ENCODE assay signal across 8 mouse cellular contexts in the genomic region with DNA sequence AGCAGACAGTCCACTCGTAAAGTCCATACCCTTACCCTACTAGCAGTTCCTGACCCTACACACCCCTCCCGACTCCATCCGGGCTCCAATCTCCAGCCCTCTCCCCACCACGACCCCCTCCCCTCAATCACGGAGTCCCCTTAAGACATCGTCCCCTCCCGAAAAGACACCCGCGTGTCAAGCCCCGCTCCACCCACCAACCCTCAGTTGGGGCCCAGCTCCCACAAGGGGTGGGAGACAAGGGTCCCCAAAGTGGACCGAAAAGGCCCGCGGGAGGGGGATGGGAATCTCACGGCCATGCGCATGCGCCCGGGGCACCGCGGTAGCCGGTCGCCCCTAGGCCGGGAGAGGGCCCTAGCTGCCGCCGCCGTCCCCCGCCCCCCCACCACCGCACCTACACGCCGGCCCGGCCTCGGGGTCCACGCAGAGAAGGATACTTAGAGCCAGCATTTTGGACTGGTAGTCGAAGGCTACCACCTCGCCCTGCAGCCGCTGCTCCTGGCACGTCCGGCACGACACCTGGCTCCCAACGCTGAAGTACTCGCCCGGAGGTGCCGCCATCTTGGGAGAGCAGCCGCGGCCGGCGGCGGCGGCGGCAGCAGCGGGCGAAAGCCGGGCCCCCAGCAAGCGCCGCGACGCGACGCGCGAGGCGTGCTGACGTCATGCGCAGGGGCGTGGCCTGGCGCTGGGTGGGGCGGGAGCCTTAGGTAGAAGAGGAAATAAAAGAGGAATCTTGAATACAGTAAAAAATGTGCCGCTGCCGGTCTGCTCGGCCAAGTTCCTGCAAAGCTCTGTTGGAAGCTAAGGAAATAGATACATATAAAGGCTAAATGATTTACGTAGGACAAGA. TPM values are rescaled to one million over a fixed set of nuclear protein-coding genes. Genes with fewer than 3 reads are reported as not detected.
DNase-seq lines count a peak whose midpoint lies in the region; ATAC-seq and TF ChIP-seq lines count a peak whose summit lies in the region.

A gene (minus strand): TSS at position 651 of the 850 bp plus-strand sequence.

- no peaks in the 10 kb centered on the region for H3K9me3 ChIP-seq in hindbrain, embryonic 10.5 days
- no peaks in the 10 kb centered on the region for H3K9me3 ChIP-seq in lung, postnatal 0 days (ENCODE audit: low read length)

- H3K9ac ChIP-seq in lung, postnatal 0 days (replicated peaks; ENCODE audit: low read depth): peak within 1 kb of the TSS; percentile 87

- H3K36me3 ChIP-seq in hindbrain, embryonic 10.5 days: peaks cover 34% of the 10 kb centered on the region
- no peaks in the 10 kb centered on the region for H3K36me3 ChIP-seq in lung, postnatal 0 days (ENCODE audit: insufficient read depth, low read length)

- peak within 1 kb of the TSS; percentile 97 for H3K4me3 ChIP-seq in hindbrain, embryonic 10.5 days
- peak within 1 kb of the TSS; percentile 84 for H3K4me3 ChIP-seq in lung, postnatal 0 days (ENCODE audit: low read depth, low read length)

- under 1% methylated on average over 70 of the region's 70 CpGs for WGBS in hindbrain, embryonic 10.5 days
- 1% methylated on average over 65 of the region's 70 CpGs for WGBS in lung, postnatal 0 days

- peak; percentile 80 for DNase-seq in MEL-GATA-1-ER (ENCODE audit: extremely low read depth, low read depth)
- peak; percentile 96 for DNase-seq in cerebellum, adult 8-10 months
- peak; percentile 95 for DNase-seq in hindbrain, embryonic 10.5 days (ENCODE audit: low spot score)
- DNase-seq in layer of hippocampus, adult 9-11 months: peak; percentile 92
- DNase-seq in lung, postnatal 0 days (ENCODE audit: low spot score): peak; percentile 94
- peak; percentile 99 for DNase-seq in ovary, postnatal 14 days (ENCODE audit: low spot score)
- peak; percentile 100 for DNase-seq in thymus, postnatal 14 days

- TF ChIP-seq CTCF in lung, postnatal 0 days (IDR thresholded peaks at IDR 0.05): no peak

- peak within 1 kb of the TSS; percentile 84 for H3K4me2 ChIP-seq in lung, postnatal 0 days (replicated peaks; ENCODE audit: low read depth, low read length)

- peaks cover 34% of the 10 kb centered on the region for H3K4me1 ChIP-seq in hindbrain, embryonic 10.5 days (replicated peaks)
- no peaks in the 10 kb centered on the region for H3K4me1 ChIP-seq in lung, postnatal 0 days (ENCODE audit: insufficient read depth, low read depth, low read length)

- H3K27me3 ChIP-seq in hindbrain, embryonic 10.5 days (ENCODE audit: insufficient read depth, poor library complexity, severe bottlenecking): no peaks in the 10 kb centered on the region
- H3K27me3 ChIP-seq in lung, postnatal 0 days (replicated peaks; ENCODE audit: insufficient read depth, low read length): no peaks in the 10 kb centered on the region

- peak within 1 kb of the TSS; percentile 97 for H3K27ac ChIP-seq in hindbrain, embryonic 10.5 days
- H3K27ac ChIP-seq in lung, postnatal 0 days (ENCODE audit: low read length): peak within 1 kb of the TSS; percentile 91

- peak; percentile 77 for ATAC-seq in frontal cortex, adult (ENCODE audit: low TSS enrichment)
- peak; percentile 92 for ATAC-seq in lung, postnatal 0 days

- no peak for TF ChIP-seq EP300 in lung, postnatal 0 days (IDR thresholded peaks at IDR 0.05)

RNA-seq across cellular contexts. Expression of the gene that starts here (rescaled TPM):
- 119 and 148 TPM in 2 replicates for polyA plus RNA-seq in hindbrain, embryonic 10.5 days (2016; fragmentation: Nextera tagmentation; extraction: Ambion mirVana)
- polyA plus RNA-seq in lung, postnatal 0 days (2015; fragmentation: Nextera tagmentation; extraction: Ambion mirVana): 74.7 and 79.9 TPM in 2 replicates

Comparison
In these comparisons a context has a peak if more than half of its experiments do, and no peak if none do; other contexts are left out.
1. Peak in every context shown above with its lines: DNase-seq, ATAC-seq, H3K4me3 ChIP-seq and H3K27ac ChIP-seq.